Mouse (Mus musculus) layer of hippocampus, adult 9-10 months (tissue): ENCODE data around the gene 4930558K02Rik.

ENCODE experiments used
- DNase-seq: peaks from one replicate; pipeline ENCODE4 v3.0.0; 2022; ENCODE audit warnings: low spot score

4930558K02Rik gene

GRCm38 (mm10) chr1:161979536-161979935, at the start of gene 4930558K02Rik:
Gene 4930558K02Rik (minus strand): TSS chr1:161979636.
- DNase-seq, result no peak

GRCm38 (mm10) chr1:162023681-162024270, 44.3 kb upstream of the 4930558K02Rik start:
- no peak for DNase-seq

GRCm38 (mm10) chr1:162020766-162021165, 41.3 kb upstream of the 4930558K02Rik start:
- no peak for DNase-seq

- no peak for DNase-seq
These were observed 40.9 kb upstream of the 4930558K02Rik start for GRCm38 (mm10) chr1:162020303-162020731.

GRCm38 (mm10) chr1:162018601-162018977, 39.2 kb upstream of the 4930558K02Rik start:
- DNase-seq, result no peak

GRCm38 (mm10) chr1:162017975-162018600, 38.7 kb upstream of the 4930558K02Rik start:
- DNase-seq, result no peak

- no peak for DNase-seq
These were observed 37.5 kb upstream of the 4930558K02Rik start for GRCm38 (mm10) chr1:162016982-162017381.

- no peak for DNase-seq
These were observed 35.9 kb upstream of the 4930558K02Rik start for GRCm38 (mm10) chr1:162015247-162015862.

- DNase-seq, result no peak
These were observed 34.1 kb upstream of the 4930558K02Rik start for GRCm38 (mm10) chr1:162013561-162013960.

- no peak for DNase-seq
These were observed 32.2 kb upstream of the 4930558K02Rik start for GRCm38 (mm10) chr1:162011523-162012245.

GRCm38 (mm10) chr1:162009086-162009485, 29.6 kb upstream of the 4930558K02Rik start:
- DNase-seq, result no peak

- no peak for DNase-seq
These were observed 29.2 kb upstream of the 4930558K02Rik start for GRCm38 (mm10) chr1:162008631-162009067.

GRCm38 (mm10) chr1:162008208-162008607, 28.8 kb upstream of the 4930558K02Rik start:
- DNase-seq, result no peak

GRCm38 (mm10) chr1:162006109-162006508, 26.7 kb upstream of the 4930558K02Rik start:
- DNase-seq, result no peak

- no peak for DNase-seq
These were observed 25.7 kb upstream of the 4930558K02Rik start for GRCm38 (mm10) chr1:162004821-162005770.

- no peak for DNase-seq
These were observed 25.0 kb upstream of the 4930558K02Rik start for GRCm38 (mm10) chr1:162004518-162004780.

- no peak for DNase-seq
These were observed 24.5 kb upstream of the 4930558K02Rik start for GRCm38 (mm10) chr1:162003729-162004517.

- DNase-seq, result no peak
These were observed 21.9 kb upstream of the 4930558K02Rik start for GRCm38 (mm10) chr1:162001328-162001727.

- DNase-seq, result peak; percentile 84
These were observed 20.5 kb upstream of the 4930558K02Rik start for GRCm38 (mm10) chr1:161999882-162000371.

GRCm38 (mm10) chr1:161999338-161999737, 19.9 kb upstream of the 4930558K02Rik start:
- no peak for DNase-seq

GRCm38 (mm10) chr1:161998781-161999180, 19.3 kb upstream of the 4930558K02Rik start:
- DNase-seq, result no peak
